Mouse (Mus musculus): Measurements from ENCODE around the gene Kif1b.

- no peak for TF ChIP-seq POLR2A (IDR thresholded peaks at IDR 0.05; ENCODE audit: borderline replicate concordance, insufficient read depth, low read length)
- no peak; the same call in 1 of the 2 replicates for TF ChIP-seq CTCF (IDR thresholded peaks at IDR 0.05; ENCODE audit: borderline replicate concordance, insufficient read depth, low read depth, low read length)
These were observed 34.4 kb downstream of the Kif1b start for GRCm38 (mm10) chr4:149273128-149273527.

Measured in cerebellum, adult 2 months (tissue).